Mouse (Mus musculus) mouse embryonic stem cell (cell line): ENCODE measurements around the gene Rpl38.

Experiments used
- in situ Hi-C, 2 experiments: fragments of 300-500 bp; cut with MboI; formaldehyde crosslinking; loops; 1 replicate in 1 of 2; 3 replicates in 1 of 2; pipeline ENCODE4 v1.14.3; 2019 to 2020; ENCODE audit warnings: low sequenced_read_pairs in 2 of 2, low pct_unique_long_range_greater_than_20kb in 1 of 2, mixed read lengths in 1 of 2; ENCODE audit not compliant: unreplicated experiment in 1 of 2

Gene Rpl38

GRCm38 (mm10) chr11:114691454-114692182 is 23.3 kb downstream of the Rpl38 start:
- in situ Hi-C loops, result no loop called here

GRCm38 (mm10) chr11:114692601-114693000 is 24.3 kb downstream of the Rpl38 start:
- in situ Hi-C loops, result no loop called here

- in situ Hi-C loops, result no loop called here
Observed at GRCm38 (mm10) chr11:114693456-114693855, 25.1 kb downstream of the Rpl38 start.

- in situ Hi-C loops, result no loop called here
Observed at GRCm38 (mm10) chr11:114694451-114694850, 26.1 kb downstream of the Rpl38 start.

DNA sequence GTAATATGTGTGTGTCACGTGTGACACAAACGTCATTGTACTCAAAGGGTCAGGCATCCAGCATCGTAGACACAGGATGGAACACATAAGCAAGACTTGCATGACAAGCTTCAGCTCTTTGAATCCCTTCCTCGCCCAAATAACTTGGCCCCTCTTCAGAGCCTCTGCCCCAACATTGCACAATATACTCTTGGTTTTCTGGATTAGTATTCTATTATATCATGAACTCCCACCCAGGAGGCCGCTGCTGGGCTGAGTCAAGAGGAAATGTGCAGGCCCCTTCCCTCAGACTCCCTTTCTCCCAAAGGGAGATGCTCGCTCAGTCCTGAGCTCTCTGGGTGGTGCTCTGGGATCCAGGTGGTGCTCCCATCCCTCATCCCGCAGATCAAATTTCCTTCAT is 30.2 kb downstream of the Rpl38 start:
- in situ Hi-C loops, result no loop called here

DNA sequence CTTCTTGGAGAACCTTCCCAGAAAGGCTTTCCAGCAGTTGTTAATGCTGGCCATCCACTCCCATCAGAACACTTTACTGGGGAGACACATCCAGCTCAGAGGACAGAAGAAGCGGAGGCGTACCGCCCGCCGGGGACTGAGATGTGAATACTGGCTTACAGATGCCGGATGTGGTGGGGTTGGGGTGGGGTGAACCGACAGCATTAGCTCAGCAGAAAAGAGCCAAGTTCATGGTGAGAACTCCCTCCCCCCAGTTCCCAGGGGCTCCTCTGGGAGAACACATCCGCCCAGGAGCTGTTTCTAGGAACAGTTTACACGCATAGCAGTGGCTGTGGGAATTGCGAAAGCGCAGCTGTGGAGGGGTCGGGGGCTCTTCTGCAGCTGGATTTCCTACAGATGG is 31.2 kb downstream of the Rpl38 start:
- in situ Hi-C loops, result no loop called here

GRCm38 (mm10) chr11:114702311-114702995 is 34.1 kb downstream of the Rpl38 start:
- in situ Hi-C loops, result no loop called here

DNA sequence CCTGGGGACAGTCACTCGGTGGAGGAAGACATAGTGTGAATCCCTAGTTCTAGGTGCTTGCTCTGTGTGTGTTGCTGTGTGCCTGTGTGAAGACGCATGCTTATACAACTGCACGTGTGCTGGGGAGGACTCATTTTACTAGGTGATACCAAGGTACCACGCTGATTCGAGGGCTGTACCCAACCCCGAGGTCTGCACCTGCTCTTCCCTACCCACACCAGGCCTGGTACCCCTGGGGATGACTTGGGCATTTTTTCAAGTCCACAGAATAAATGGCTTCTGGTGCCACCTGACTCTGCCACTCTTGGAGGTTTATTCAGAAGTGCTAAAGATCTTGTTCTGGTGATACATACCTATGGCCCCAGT is 34.7 kb downstream of the Rpl38 start:
- in situ Hi-C loops, result no loop called here

DNA sequence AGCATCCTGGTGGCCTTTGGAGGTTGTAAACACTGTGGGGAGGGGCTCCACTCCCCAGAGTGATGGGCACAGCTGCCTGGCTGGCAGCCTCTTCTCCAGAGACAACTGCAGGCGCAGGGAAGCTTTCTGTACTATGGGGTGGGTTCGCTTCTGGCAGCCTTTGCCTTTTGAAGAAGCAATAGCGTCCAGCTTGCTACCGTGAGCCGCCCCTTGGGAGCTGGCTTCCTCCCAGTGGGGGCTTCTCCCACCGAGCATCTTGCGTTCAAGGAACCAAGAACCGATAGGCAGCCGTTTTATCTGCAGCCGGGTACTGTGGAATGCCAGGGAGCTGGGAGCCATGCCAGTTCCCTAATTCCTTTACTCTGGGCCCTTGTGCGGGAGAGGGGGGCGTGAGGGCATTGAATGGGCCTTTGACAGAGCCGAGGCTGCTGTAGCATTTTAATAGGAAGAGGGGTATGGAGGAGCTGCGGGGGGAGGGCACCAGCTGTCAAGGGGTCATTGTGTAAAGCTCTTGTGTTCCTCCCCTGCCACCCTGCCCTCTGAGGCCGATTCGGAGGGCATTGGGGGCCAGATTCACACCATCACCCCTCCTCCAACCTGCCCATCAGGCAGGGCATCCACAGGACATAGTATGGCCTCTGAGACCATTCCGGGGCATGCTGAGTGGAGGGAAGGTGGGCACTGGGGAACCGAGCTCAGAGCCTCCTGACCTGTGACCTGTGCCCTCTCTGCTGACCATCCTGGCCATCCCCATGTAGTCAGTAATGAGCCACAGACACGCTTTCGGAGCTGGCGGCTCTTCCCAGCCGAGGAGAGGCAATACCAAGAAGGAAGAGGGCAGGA is 36.0 kb downstream of the Rpl38 start:
- in situ Hi-C loops, result no loop called here

GRCm38 (mm10) chr11:114706358-114706757 is 38.0 kb downstream of the Rpl38 start:
- in situ Hi-C loops, result no loop called here

DNA sequence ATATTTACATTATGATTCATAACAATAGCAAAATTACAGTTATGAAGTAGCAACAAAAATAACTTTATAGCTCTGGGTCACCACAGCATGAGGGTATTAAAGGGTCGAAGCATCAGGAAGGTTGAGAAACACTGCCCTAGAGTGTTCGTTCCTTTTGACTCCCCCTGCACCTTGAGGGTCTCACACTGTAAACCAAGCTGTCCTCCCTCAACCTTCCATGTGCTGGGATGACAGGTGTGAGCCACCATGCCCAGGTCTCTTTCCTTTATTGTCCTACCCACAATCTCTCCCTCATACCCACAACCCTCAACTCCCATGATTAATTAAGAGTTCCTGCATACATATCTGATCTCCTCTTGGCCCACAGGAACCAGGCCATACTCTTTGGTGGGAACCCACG is 43.1 kb downstream of the Rpl38 start:
- in situ Hi-C loops, result no loop called here

DNA sequence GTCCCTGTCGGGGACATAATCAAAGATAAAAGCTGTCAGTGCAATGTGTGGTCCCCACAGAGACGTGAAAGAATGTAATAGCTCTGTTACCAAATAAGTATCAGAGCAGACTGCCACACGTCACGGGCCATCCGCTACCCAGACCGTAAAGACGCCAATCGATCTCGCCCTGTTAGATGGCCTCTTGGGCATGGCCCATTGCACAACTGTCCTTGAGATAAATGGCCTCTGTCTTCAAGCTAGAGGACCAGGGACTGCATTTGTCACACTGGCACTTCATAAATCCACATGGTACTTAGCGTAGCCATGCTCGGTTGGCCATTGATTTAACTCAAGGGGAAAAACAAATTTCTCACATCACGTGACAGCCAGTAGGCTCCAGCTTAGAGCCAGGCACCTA is 43.5 kb downstream of the Rpl38 start:
- in situ Hi-C loops, result no loop called here

DNA sequence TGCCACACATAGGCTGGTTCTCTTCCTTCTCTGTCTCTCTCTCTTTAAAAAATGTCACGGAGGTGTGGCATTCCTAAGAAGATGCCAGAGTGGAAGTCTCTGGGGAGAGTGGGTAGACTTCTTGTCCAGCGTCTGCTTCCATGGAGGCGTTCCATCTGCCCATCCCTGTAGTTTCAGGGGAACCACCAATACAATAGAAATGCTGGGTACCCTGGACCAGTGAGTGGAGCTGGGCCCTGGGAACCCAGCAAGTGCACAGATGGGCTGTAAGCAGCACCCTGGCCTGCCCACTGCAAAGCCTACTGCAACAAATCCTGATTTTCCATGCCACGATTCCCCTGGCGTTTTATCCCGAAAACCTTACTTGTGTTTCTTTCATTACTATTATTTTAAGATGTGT is 46.2 kb downstream of the Rpl38 start:
- in situ Hi-C loops, result no loop called here

DNA sequence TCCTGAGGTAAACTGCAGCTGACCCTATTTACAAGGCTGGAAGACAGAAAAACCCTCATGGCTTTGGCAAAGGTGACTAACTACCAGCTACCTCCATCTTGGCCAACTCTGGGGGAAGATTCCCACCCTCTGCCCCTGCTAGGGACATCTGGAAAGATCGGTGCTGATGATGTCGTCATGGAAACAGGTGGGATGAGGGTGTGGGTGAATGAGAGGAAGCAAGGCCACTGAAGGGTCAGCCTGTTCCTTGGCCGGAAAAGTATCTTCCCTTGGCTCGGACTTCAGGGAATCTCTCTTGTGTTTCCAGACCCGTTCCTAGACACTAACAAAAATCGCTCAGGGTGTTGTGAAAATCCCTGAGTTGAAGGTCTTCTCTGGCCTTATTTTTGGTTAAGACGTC is 47.2 kb downstream of the Rpl38 start:
- in situ Hi-C loops, result no loop called here

DNA sequence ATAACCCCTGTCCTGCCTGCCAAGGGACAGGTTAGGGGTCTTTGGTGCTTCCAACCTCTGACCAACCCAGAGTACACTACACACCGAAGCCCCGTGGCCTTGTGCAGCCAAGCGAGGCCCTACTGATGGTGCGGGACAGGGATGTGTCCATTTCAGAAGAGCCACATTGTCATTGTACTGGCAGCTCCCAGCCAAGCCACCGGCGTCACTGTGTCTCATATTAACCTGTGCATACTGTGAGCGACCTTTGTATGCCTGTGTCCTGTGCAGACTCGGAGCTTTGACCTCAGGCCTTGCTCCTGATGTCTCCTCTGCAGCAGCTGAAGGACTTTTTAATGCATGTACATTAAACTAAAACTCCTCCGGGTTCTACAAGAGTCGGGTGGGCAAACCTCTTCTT is 52.2 kb downstream of the Rpl38 start:
- in situ Hi-C loops, result no loop called here
